Mouse (Mus musculus): ENCODE results near the gene Dtx2. TPM values are rescaled to one million over a fixed set of nuclear protein-coding genes. Genes with fewer than 3 reads are reported as not detected.

Gene Dtx2
- polyA plus RNA-seq, 1 experiment from 2014 or later, result 22.9 TPM

- Histone ChIP-seq H3K9ac (ENCODE audit: low read depth, low read length) (no peak overlapping the region), H3K27ac (ENCODE audit: low read depth, low read length) (no peak overlapping the region), H3K27me3 (replicated peaks; ENCODE audit: control insufficient read depth, insufficient read depth, low read length) (no peaks in the 10 kb centered on the region), H3K36me3 (ENCODE audit: control insufficient read depth, insufficient read depth, low read length) (peaks cover 11% of the 10 kb centered on the region; the same call in 1 of the 2 replicates), H3K4me2 (ENCODE audit: low read length) (no peak overlapping the region), H3K9me3 (ENCODE audit: control insufficient read depth, low read length) (no peaks in the 10 kb centered on the region), H3K4me1 (ENCODE audit: control insufficient read depth, insufficient read depth, low read depth, low read length) (peaks cover 7% of the 10 kb centered on the region), H3K4me3 (ENCODE audit: low read length) (no peak overlapping the region)
- 76% methylated on average over 10 of the region's 10 CpGs for WGBS
- ATAC-seq, result no peak
These were observed 20.3 kb downstream of the Dtx2 start for GRCm38 (mm10) chr5:136014877-136015276.

- peaks cover 7% of the 10 kb centered on the region for H3K4me1 ChIP-seq (ENCODE audit: control insufficient read depth, insufficient read depth, low read depth, low read length)
- ATAC-seq, result no peak
- H3K27me3 ChIP-seq (replicated peaks; ENCODE audit: control insufficient read depth, insufficient read depth, low read length), result no peaks in the 10 kb centered on the region
- 0 out of 2 replicates have a peak overlapping the region, but pooled peaks have one; percentile 8 for H3K9ac ChIP-seq (ENCODE audit: low read depth, low read length)
- no peaks in the 10 kb centered on the region for H3K9me3 ChIP-seq (ENCODE audit: control insufficient read depth, low read length)
- peaks cover 11% of the 10 kb centered on the region; the same call in 1 of the 2 replicates for H3K36me3 ChIP-seq (ENCODE audit: control insufficient read depth, insufficient read depth, low read length)
- H3K27ac ChIP-seq (ENCODE audit: low read depth, low read length), result 0 out of 2 replicates have a peak overlapping the region, but pooled peaks have one; percentile 8
- H3K4me2 ChIP-seq (ENCODE audit: low read length), result no peak overlapping the region
- WGBS, result 60% methylated on average over 10 of the region's 10 CpGs
- no peak overlapping the region for H3K4me3 ChIP-seq (ENCODE audit: low read length)
These were observed 21.0 kb downstream of the Dtx2 start for GRCm38 (mm10) chr5:136015586-136015985.

GRCm38 (mm10) chr5:136016014-136016876, 21.6 kb downstream of the Dtx2 start:
- H3K27ac ChIP-seq (ENCODE audit: low read depth, low read length), result no peak overlapping the region; the same call in 1 of the 2 replicates
- no peak for ATAC-seq
- no peak overlapping the region for H3K4me2 ChIP-seq (ENCODE audit: low read length)

GRCm38 (mm10) chr5:136017262-136017661, 22.7 kb downstream of the Dtx2 start:
- no peaks in the 10 kb centered on the region for H3K9me3 ChIP-seq (ENCODE audit: control insufficient read depth, low read length)
- H3K27me3 ChIP-seq (replicated peaks; ENCODE audit: control insufficient read depth, insufficient read depth, low read length), result no peaks in the 10 kb centered on the region
- no peak for ATAC-seq
- H3K27ac ChIP-seq (ENCODE audit: low read depth, low read length), result no peak overlapping the region
- H3K4me2 ChIP-seq (ENCODE audit: low read length), result no peak overlapping the region
- WGBS, result 70% methylated on average over 6 of the region's 6 CpGs
- no peak overlapping the region for H3K9ac ChIP-seq (ENCODE audit: low read depth, low read length)
- peaks cover 7% of the 10 kb centered on the region for H3K4me1 ChIP-seq (ENCODE audit: control insufficient read depth, insufficient read depth, low read depth, low read length)
- H3K36me3 ChIP-seq (ENCODE audit: control insufficient read depth, insufficient read depth, low read length), result peaks cover 5% of the 10 kb centered on the region; the same call in 1 of the 2 replicates
- no peak overlapping the region for H3K4me3 ChIP-seq (ENCODE audit: low read length)

More at GRCm38 (mm10) chr5:136016014-136016876, 21.6 kb downstream of the Dtx2 start:
- Histone ChIP-seq H3K9me3 (ENCODE audit: control insufficient read depth, low read length) (no peaks in the 10 kb centered on the region), H3K36me3 (ENCODE audit: control insufficient read depth, insufficient read depth, low read length) (peaks cover 11% of the 10 kb centered on the region; the same call in 1 of the 2 replicates), H3K4me1 (ENCODE audit: control insufficient read depth, insufficient read depth, low read depth, low read length) (peaks cover 7% of the 10 kb centered on the region), H3K4me3 (ENCODE audit: low read length) (no peak overlapping the region), H3K9ac (ENCODE audit: low read depth, low read length) (no peak overlapping the region), H3K27me3 (replicated peaks; ENCODE audit: control insufficient read depth, insufficient read depth, low read length) (no peaks in the 10 kb centered on the region)
- 72% methylated on average over 10 of the region's 10 CpGs for WGBS

GRCm38 (mm10) chr5:136018726-136019125, 24.1 kb downstream of the Dtx2 start:
- Histone ChIP-seq H3K36me3 (ENCODE audit: control insufficient read depth, insufficient read depth, low read length) (0 out of 2 replicates have a peak, but pooled peaks cover 3% of the 10 kb centered on the region), H3K9ac (ENCODE audit: low read depth, low read length) (no peak overlapping the region), H3K4me1 (ENCODE audit: control insufficient read depth, insufficient read depth, low read depth, low read length) (peaks cover 7% of the 10 kb centered on the region), H3K9me3 (ENCODE audit: control insufficient read depth, low read length) (no peaks in the 10 kb centered on the region), H3K27ac (ENCODE audit: low read depth, low read length) (no peak overlapping the region), H3K4me3 (ENCODE audit: low read length) (no peak overlapping the region), H3K27me3 (replicated peaks; ENCODE audit: control insufficient read depth, insufficient read depth, low read length) (no peaks in the 10 kb centered on the region), H3K4me2 (ENCODE audit: low read length) (no peak overlapping the region)
- no peak for ATAC-seq
- 85% methylated on average over 2 of the region's 2 CpGs for WGBS

- WGBS, result 37% methylated on average over 1 of the region's 1 CpGs
- Histone ChIP-seq H3K4me1 (ENCODE audit: control insufficient read depth, insufficient read depth, low read depth, low read length) (peaks cover 7% of the 10 kb centered on the region), H3K9ac (ENCODE audit: low read depth, low read length) (0 out of 2 replicates have a peak overlapping the region, but pooled peaks have one; percentile 4), H3K9me3 (ENCODE audit: control insufficient read depth, low read length) (no peaks in the 10 kb centered on the region), H3K27ac (ENCODE audit: low read depth, low read length) (no peak overlapping the region), H3K36me3 (ENCODE audit: control insufficient read depth, insufficient read depth, low read length) (0 out of 2 replicates have a peak, but pooled peaks cover 3% of the 10 kb centered on the region), H3K4me2 (ENCODE audit: low read length) (no peak overlapping the region), H3K4me3 (ENCODE audit: low read length) (no peak overlapping the region), H3K27me3 (replicated peaks; ENCODE audit: control insufficient read depth, insufficient read depth, low read length) (no peaks in the 10 kb centered on the region)
- no peak for ATAC-seq
These were observed 25.3 kb downstream of the Dtx2 start for GRCm38 (mm10) chr5:136019907-136020306.

- Histone ChIP-seq H3K36me3 (ENCODE audit: control insufficient read depth, insufficient read depth, low read length) (peaks cover 11% of the 10 kb centered on the region; the same call in 1 of the 2 replicates), H3K9me3 (ENCODE audit: control insufficient read depth, low read length) (no peaks in the 10 kb centered on the region), H3K4me2 (ENCODE audit: low read length) (no peak overlapping the region), H3K9ac (ENCODE audit: low read depth, low read length) (no peak overlapping the region), H3K4me1 (ENCODE audit: control insufficient read depth, insufficient read depth, low read depth, low read length) (no peaks in the 10 kb centered on the region), H3K4me3 (ENCODE audit: low read length) (no peak overlapping the region), H3K27me3 (replicated peaks; ENCODE audit: control insufficient read depth, insufficient read depth, low read length) (no peaks in the 10 kb centered on the region), H3K27ac (ENCODE audit: low read depth, low read length) (no peak overlapping the region)
- no peak for ATAC-seq
- WGBS, result 84% methylated on average over 3 of the region's 3 CpGs
These were observed 31.1 kb downstream of the Dtx2 start for GRCm38 (mm10) chr5:136025712-136026111.

GRCm38 (mm10) chr5:136026859-136027258, 32.3 kb downstream of the Dtx2 start:
- no peak for ATAC-seq
- no peak overlapping the region for H3K4me3 ChIP-seq (ENCODE audit: low read length)
- H3K4me1 ChIP-seq (ENCODE audit: control insufficient read depth, insufficient read depth, low read depth, low read length), result no peaks in the 10 kb centered on the region
- H3K9me3 ChIP-seq (ENCODE audit: control insufficient read depth, low read length), result no peaks in the 10 kb centered on the region
- H3K36me3 ChIP-seq (ENCODE audit: control insufficient read depth, insufficient read depth, low read length), result peaks cover 14% of the 10 kb centered on the region; the same call in 1 of the 2 replicates
- no peak overlapping the region for H3K27ac ChIP-seq (ENCODE audit: low read depth, low read length)
- no peak overlapping the region for H3K4me2 ChIP-seq (ENCODE audit: low read length)
- no peak overlapping the region for H3K9ac ChIP-seq (ENCODE audit: low read depth, low read length)
- WGBS, result 79% methylated on average over 9 of the region's 9 CpGs
- H3K27me3 ChIP-seq (replicated peaks; ENCODE audit: control insufficient read depth, insufficient read depth, low read length), result no peaks in the 10 kb centered on the region

- no peak overlapping the region for H3K9ac ChIP-seq (ENCODE audit: low read depth, low read length)
- H3K4me2 ChIP-seq (ENCODE audit: low read length), result no peak overlapping the region
- no peak for ATAC-seq
- peaks cover 19% of the 10 kb centered on the region for H3K36me3 ChIP-seq (ENCODE audit: control insufficient read depth, insufficient read depth, low read length)
- H3K4me3 ChIP-seq (ENCODE audit: low read length), result no peak overlapping the region
- no peaks in the 10 kb centered on the region for H3K27me3 ChIP-seq (replicated peaks; ENCODE audit: control insufficient read depth, insufficient read depth, low read length)
- 79% methylated on average over 11 of the region's 11 CpGs for WGBS
- H3K27ac ChIP-seq (ENCODE audit: low read depth, low read length), result no peak overlapping the region
- no peaks in the 10 kb centered on the region for H3K4me1 ChIP-seq (ENCODE audit: control insufficient read depth, insufficient read depth, low read depth, low read length)
- no peaks in the 10 kb centered on the region for H3K9me3 ChIP-seq (ENCODE audit: control insufficient read depth, low read length)
These were observed 33.2 kb downstream of the Dtx2 start for GRCm38 (mm10) chr5:136027612-136028311.

Data from hindbrain, embryonic 16.5 days (tissue).